Mouse (Mus musculus) small intestine, adult 2 months (tissue): ENCODE data around the gene March1.

ENCODE experiments used
- CTCF ChIP-seq: fragments of 200-500 bp; IDR thresholded peaks from 2 replicates; pipeline ENCODE4 v1.5.1; 2012; ENCODE audit warnings: low read depth, mild to moderate bottlenecking, control low read depth, inconsistent platforms, low read length, moderate library complexity, mixed read lengths; ENCODE audit not compliant: insufficient replicate concordance, insufficient read length; ENCODE audit errors: extremely low read depth
- POLR2A ChIP-seq: fragments of 200-500 bp; IDR thresholded peaks from 2 replicates; pipeline ENCODE4 v1.6.1; 2012; ENCODE audit warnings: low read depth, mild to moderate bottlenecking, control low read depth, inconsistent platforms, low read length, moderate library complexity

DNA sequence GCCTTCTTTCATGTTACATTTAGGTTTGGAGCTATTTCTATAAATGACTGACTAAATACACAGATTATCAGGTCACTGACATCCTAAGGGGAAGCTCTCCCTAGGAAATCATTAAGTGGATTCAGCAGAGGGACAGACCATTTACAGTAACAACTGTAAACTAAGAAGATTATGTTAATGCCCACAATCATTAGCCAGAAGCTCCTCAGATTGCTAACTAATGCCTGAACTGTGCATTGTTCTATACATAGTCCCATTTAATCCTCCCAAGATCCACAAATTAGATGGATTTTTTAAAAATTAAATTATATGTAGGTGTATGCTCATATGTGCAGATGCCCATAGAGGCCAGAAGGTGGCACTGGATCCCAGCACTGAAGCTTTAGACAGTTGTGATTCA lies 815.9 kb downstream of the March1 start:
- TF ChIP-seq POLR2A (no peak), CTCF (no peak)
